Mouse (Mus musculus) adrenal gland, adult 2 months (tissue): Measurements from ENCODE around the gene Casz1. TPM values are rescaled to one million over a fixed set of nuclear protein-coding genes. Genes with fewer than 3 reads are reported as not detected.

Source experiments
- DNase-seq: peaks from one replicate; pipeline ENCODE4 v3.0.0; 2021
- polyA plus RNA-seq: library from polyadenylated mRNA; depleted of rRNA; stranded (reverse); fragments of >200 nt; gene quantifications from 2 replicates; pipeline ENCODE4 v1.2.3, GENCODE M21; 2012
- total RNA-seq, 2 experiments: library from RNA; stranded (reverse); gene quantifications; 2 replicates each; pipeline ENCODE4 v1.2.3; 2021

The Casz1 gene
- total and polyA plus RNA-seq, 3 experiments = 4.3 to 7.4 (median 5.5) TPM

DNA sequence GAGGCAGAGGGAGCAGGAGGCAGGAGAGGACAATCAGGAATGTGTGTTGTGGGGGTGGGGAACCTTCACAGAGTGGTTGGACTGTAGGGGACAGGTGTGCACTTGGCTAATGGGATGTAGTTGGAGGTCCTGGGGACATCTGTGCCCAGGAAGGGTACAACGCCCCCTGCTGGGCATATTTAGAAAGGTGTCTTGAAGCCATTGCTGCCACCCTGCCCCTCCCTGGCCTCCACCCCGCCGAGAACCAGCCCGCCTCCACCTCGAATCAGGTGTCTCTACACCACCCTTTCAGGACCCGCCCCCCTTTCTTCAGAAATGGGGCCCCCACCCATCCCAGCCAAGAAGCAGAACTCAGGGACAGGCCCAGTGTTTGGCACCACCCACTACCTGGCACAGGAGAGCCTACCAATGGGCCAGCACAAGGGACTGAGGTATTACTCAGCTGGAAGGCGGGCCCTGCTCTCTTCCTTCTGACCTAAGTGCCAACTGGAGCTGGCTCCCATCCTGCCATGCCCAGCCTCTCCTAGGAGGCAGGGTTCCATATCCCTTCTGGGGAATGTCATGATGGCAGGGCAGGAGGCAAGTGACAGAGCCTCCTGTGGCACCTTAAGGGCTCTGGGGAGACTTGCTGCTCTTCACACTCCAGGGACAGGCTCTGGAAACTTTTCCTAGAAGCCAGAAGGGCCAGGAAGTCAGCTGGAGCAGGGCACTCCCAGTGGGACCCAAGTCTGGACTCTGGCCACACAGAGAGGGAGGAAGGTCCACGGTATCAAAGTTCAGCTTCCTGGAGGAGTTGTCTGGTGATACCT is 98.9 kb downstream of the Casz1 start:
- DNase-seq = peak; percentile 61

DNA sequence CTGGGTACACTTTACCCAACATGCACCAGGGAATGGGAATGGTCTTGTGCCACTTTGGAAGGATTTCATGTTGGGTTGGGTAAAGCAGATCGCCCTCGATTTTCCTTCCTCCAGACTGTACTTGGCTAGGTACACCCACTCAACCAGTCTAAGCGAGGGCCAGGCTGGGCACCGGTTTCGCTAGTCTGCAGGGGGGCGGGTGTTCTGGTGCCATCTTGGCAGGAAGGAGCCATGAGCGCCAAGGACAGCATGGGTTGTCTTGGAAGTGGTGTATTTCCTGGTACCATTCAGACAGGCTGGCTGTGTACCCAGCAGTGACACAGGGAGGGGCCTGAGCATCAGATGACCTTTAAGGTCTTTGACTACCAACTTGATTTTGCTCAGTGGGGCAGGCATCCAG is 101.1 kb downstream of the Casz1 start:
- DNase-seq = no peak

DNA sequence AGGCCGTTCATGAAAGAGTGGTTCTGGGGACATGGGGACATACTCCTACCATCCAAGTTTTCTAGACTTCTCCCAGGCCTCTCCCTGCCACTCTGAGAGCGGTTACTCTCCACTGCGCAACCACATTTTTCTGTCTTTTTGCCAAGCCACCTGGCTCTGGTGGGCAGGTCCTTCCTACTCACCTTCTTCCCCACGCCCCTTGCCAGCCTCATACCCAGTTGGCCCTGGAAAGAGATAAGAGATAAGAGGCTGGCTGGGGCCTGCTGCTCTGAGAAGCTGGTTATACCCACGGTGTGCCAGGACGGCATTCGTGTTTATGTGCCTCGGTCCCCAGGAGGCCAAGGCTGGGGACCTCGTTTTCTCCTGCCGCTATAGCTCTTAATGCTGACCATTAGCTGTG is 102.6 kb downstream of the Casz1 start:
- no peak for DNase-seq

DNA sequence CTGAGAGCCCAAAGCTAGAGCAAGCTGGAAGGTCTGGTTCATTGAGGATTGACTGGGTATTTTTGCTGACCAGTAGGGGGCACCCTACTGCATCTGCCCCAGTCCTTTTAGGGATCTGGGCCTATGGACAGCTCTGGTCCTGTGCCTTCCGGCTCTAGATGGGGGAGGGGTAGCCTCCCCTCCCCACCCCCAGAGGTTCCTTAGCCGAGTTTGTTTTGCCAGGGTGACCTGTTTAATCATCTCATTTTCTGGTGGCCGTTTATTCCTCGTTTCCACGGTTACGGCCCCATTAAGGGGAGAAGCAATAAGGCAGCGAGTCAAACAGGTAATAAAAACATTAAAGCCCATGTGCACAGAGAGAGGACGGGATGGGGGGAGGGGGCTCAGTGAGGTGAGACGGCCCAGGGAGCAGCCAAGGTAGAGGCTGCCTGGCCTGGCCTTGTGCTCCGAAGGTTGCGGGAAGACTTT is 104.0 kb downstream of the Casz1 start:
- DNase-seq = no peak

DNA sequence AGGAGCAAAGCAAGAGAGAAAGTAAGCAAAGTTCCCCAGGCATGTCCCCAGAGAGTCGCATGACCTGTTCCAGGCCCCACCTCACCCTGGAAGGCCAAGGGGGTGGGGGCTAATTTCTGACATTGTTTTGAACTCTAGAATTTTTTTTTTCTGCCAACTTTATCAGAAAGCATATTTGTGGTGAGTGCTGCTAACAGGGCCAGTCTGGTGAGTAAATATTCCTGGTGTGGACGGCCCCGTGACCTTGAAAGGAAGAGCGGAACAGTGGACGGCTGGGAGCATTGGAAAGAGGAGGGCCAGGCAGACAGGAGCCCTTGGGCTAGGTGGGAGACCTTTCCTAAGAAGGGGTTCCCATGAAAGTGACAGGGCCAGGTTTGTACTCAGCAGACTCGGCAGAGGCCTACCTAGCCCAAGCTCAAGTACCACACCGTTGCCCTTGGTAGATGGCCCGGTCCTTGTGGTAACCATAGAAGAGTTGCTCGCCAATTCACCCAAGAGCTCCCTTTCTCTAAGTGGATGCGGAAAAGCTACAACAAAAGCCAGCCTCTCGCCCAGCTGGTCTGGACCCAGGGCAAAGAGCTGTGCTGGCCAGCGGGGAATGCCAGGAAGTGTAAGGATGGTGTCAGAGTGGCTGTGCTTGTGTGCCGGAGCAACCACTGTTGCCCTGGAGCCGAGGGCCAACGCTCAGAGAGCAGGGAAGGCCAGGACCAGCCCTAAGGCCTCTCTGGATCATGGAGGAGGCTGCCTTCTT is 104.7 kb downstream of the Casz1 start:
- no peak for DNase-seq

DNA sequence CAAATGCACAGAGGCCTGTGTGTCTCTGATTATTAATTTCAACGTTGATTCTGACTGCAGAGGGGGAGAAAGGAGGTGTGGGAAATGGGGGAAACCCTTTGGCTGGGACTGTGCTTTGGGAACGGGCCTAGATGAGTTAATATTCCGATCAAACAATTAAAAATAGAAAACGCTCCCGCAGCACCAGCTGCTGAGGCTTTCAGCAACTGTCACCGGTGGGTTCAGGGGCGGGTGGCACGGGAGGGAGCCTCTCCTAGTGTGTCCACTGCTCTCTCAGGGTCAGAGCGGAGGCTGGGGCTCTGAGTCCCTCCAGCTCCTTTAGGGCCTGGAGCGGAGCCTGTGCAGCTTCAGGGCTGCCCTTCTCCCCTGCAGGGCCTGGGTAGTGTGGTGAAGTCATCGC is 105.3 kb downstream of the Casz1 start:
- no peak for DNase-seq

DNA sequence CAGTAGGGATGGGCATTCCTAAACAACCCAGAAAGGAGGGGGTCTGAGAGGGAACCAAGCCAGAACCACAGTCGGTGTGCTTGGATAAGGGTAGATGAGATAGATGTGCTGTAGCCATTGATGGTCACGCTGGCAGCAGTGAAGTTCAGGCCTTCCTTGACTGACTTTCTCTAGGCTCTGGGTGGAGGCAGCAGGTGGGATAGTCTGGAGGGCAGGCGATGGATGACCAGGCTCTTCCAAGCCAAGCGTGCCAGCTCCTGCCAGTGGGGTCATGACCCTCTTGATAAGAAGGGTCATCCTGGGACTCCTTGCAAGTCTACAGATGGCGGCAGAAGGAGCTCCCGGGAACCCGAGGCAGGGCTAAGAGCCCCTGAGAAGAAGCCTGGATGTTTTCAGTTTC is 107.9 kb downstream of the Casz1 start:
- DNase-seq = no peak

DNA sequence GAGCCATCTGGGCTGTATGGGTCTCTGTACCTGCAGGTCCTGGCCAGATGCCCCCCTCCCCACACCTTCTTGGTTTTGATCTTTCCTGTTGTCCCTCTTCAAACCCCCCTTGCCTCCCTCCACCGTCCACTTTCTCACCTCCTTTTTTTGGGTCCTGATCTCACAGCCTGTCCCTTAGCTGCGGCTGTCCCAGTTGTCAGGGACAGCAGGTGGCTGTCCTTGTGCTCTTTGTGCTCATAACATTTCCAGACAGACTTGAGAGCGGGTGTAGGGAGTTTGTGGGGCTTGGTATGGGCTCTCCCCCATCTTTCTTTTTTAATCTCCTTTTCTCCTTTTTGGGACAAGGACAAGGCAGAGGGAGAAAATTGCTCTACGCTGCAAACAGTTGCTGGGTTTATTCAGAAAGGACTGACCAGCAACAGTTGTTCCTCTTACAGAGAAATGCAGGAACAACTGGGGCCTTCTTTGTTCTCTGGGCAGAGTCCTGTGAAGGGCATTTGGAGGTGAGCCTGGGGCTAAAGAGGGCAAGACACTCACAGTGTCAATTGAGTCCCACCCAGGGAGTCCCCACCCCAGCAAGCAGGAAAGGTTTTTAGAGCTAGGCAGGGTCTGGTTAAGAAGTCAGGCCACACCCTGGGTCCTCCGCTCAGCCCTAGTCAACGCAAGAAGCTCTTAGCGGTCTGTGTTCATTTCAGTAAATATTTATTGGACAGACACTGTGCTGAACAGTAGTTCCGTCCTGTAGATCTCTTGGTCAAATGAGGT is 108.8 kb downstream of the Casz1 start:
- no peak for DNase-seq

DNA sequence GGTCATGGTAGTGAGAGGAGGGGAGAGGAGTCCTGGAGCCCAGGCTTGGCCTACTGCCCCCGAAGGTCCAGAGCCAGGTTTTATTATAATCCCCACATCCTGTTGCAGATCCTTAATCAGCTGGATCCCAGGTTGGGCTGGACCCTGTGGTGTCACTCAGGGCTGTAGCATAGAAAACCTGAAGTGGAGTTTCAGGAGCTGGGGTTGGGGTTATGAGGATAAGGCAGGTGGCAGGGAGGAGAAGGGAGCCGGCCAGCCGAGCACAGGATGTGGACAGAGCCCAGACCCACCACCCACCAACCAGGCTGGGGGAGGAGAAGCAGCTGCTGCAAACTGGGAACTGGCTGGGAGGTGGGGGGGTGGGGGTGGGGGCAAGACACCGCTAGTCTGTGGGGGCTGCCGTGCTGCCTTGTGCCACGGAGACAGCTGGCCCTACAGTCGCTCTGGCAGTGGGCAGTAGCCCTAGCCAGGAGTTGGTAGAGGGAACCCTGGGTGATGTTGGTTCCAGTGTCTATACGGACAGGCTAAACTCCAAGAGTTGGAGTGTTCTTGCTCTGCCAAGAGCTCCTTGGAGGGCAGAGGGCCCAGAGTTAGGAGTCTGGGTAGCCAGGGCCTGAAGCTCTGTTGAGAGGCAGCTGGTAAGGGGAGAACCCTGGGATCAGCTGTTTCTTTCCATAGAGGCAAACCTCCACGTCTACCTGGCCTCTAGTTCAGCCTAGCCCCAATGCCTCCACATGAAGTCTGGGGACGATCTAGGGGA is 110.8 kb downstream of the Casz1 start:
- no peak for DNase-seq

DNA sequence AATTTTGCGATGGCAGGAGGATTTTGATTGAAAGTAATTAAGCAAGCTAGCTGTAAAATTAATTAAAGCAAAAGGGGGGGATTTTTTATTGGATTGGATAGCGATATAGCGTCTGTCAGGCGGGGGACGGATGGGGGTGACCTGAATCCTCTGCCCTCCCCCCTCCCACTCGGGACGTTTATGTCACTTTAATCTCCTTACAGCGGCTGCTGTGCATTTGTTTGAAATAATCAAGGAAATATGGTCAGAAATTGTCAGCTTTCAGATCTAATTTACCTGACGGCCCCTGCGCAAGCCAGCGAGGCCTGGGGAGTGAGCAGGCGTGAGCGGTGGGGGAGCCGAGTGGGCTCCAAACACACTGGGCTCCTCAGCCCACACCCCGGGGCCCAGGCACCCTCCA is 111.6 kb downstream of the Casz1 start:
- no peak for DNase-seq

DNA sequence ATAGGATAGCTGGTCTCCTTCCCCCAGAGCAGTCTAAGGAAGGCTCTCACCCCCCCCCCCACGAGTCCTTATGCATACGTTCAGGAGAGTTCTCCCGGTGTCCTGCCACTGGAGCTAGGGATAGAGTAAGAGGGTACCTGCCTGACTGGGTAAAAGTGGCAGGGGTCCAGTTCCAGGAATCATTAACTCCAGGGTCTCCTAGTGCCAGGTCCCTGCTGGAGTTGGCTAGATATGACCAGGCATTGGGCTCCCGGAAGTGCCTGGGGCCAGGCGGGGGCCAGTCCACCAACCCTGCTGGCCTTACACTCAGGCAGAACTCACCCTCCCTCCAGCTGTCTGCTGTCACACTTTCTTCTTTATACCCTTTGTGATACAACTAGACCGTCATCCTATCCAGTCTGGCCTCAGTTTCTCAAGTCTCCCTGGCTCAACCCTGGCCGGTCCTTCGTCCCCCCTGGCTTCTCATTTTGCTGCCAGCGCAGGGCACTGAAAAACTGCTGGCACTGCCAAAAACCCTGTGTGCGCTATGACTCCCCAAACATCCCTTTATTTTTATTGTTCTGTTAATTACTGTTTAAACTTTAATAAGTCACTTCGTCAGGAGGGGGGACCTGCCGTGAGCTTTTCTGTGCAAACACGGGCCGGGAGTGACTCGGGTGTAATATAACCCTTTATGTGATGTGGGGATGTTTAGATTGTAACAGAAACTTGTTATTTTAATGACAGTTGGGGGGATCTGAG is 114.6 kb downstream of the Casz1 start:
- no peak for DNase-seq

DNA sequence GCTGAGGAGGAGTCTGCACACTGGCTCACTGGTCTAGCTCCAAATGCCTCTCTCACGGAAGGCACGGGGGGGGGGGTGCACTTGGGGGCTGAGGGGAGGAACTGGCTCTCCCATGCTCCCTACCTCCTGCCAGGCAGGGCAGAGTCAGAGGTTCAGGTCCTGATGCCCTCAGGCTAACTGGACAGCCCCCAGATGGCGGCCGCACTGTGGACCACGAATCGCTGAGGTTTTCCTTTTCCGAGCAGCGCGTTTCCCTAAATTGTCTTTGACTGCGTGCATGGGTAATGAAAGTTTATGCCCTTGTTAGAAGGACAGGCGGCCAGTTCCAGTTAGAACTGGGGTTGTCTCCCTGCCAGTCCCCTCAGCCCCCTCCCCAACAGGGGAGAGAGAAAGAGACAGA is 116.4 kb downstream of the Casz1 start:
- DNase-seq = no peak

DNA sequence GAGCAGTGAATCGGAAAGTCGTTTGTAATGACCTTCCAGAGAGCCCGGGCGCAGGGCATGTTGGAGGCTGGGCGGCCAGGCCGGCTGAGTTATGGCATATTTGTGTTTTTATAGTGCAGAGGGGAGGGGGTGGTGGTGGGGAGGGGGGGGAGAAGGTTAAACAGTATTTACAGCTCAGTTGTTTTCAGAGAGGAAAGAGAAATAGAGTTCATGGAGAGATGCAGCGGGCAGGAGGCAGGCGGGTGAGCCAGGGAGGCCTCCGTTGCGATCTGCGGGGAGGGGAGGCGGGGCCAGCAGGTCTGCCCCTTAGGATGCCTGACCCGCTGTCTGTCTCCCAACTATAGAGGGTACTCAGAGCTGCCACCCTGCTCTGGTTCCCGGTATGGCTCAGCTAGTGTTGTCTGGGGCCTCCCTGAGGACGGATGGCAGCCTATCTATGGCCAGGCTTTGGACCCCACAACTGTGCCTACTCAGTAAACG is 118.0 kb downstream of the Casz1 start:
- DNase-seq = no peak

DNA sequence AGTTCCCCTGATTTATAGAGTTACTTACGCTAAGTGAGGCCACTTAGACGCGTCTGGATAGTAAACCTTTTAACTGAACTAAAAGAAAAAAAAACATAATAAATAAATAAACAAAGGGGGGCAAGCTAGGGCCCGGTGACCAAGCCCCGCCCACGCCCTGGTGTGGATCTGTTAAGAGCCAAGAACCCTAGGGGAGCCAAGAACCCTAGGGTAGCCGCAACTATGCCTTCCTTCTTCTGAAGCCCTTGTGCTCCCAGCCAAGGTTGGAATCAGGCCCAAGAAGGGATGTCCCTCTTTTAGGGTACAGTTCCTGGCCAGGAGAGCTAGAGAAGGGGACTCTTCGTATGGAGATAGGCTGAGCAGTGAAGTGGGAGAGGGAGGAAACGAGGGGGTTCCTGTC is 119.2 kb downstream of the Casz1 start:
- no peak for DNase-seq

DNA sequence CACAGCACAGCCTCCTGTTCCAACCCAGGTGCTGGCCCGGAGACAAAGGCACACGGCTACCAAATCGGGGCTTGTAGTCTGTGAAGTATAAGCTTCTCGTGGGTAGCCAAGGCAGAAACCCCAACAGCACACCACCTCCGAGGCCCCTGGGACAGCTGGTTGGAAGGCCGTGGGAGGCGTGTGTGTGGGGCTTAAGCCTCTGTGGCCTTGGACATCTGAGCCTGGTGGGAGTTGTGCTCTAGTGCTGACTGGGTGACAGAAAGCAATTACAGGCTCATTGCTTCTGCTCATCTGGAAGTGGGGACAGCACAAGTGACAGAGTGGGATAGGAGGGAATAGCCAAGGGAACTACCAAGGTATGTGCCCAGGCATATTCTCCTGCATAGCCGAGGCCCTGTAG is 119.7 kb downstream of the Casz1 start:
- no peak for DNase-seq

DNA sequence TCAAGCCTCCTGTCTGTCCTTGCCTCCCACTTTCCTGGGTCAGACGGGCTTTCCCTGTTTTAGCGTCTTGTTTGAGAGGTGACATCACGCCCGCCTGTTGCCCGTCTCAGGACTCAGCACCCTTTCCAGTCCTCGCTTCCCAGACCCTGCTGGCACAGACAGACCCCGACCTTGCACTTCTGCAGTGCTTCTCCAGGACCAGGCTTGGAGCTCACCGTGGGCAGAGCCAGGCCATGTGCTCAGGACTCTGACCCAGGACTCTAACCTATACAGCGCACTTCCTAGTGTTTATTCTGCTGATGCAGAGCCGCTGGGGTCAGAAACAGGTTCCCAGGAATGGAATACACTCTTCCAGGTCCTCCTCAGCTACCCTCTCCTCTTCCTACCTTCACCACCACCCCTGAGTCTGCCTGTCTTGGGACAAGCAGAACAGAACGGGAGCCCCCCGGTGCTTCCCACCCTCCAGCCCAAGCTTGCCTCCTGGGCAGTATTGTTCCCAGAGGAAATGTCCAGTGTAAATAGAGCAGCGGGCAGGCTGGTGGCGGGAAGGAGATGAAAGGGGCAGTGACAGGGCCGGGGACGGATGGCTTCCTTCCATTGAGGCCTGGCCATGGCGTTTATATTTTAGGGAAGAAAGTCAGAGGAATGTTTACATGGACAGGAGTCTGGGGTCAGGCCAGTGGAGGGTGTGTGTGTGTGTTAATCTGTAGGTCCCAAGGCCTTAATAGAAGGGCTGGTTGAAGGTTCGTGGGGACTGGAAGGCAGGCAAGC is 121.5 kb downstream of the Casz1 start:
- peak; percentile 31 for DNase-seq

DNA sequence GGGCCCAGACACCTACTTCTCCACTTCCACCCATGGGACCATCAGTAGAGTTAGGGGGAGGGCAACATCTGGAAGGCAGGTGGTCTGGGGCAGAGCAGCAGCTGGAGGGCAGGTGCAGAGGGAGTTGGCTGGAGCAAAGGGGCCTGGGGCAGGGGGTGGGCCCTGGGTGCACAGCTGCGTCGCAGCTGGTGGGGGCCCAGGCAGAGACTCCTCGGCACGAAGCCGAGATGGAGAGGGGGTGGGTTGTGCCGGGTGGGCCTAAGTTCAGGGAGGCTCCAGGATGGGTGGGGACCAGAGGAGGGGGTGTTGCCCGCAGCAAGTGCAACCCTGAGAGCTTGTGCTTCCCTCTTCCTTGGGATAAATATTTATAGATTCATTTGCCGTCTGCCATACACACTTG is 122.2 kb downstream of the Casz1 start:
- no peak for DNase-seq

DNA sequence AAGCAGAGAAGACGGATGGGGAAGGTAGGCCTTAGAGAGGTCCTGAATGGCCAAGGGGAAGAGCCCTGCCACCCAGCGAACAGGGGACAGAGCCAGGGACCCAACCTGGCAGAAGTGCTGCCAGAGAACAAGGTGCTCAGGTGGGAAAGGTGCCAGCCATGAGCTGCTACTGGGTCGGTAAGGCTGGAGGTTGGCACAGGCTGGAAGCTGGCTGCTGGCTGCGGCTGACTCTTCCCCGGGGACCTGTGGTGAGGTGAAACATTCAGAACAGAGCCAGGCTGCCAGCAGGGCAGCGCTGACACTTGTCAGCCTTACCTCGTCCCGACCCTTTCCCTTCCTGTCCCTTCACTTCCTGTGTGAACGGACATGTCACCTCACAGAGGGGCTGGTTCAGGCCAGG is 124.1 kb downstream of the Casz1 start:
- DNase-seq = no peak

DNA sequence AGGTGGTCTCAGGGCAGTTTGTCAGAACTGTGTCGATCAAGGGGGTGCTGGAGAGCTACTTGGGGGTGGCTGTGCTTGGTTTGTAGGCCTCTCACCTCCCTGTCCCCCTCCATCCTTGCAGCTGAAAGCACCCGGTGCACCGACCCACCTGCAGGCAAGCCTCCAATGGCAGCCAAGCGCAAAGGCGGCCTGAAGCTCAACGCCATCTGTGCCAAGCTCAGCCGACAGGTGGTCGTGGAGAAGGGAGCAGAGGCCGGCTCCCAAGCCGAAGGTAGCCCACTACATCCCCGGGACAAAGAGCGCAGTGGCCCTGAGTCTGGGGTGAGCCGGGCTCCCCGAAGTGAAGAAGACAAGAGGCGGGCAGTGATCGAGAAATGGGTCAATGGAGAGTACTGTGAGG is 124.6 kb downstream of the Casz1 start:
- no peak for DNase-seq

DNA sequence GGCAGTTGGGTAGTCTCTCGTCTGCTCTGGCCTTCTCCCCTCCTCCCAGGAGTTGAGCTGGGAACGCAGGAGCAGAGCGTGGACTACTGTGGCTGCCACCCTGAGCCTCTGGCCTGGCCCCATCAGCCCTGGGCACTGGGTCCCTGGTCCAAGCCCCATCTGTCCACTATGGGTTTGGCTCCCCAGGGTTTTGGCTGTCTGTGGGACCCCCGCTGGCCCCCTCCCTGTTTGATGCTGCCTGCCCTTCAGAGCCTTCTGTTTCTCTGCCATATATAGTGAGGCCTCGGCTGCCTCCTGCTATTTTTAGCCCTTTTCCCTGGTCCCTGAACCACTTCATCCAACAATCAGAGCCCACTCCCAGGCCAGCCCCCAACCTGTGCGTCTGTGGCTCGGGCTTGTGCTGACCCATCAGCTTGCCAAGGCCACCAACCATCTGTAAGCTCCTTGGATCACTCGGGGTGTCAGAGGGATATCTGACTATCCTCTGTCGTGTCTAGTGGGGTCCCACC is 126.5 kb downstream of the Casz1 start:
- no peak for DNase-seq
